Comparison of ENCODE assay signal across 11 mouse cellular contexts in genomic region chr11:32402712-32403111, GRCm38 (mm10). TPM values are rescaled to one million over a fixed set of nuclear protein-coding genes. Genes with fewer than 3 reads are reported as not detected.
DNase-seq lines count a peak whose midpoint lies in the region.
"Had no signal": no experiment of that assay in that cellular context is flagged by ENCODE, and none has a peak within 500 bp of the region (broad histone marks: within the 10 kb centered on the region; RNA-seq: fewer than 3 reads in every experiment).

No protein-coding gene starts in this region.

- DNase-seq in adrenal gland, adult 2 months = peak; percentile 20
- DNase-seq in adrenal gland, adult 8-10 months = no peak
- DNase-seq in 3134 (ENCODE audit: extremely low read depth, insufficient read length, low spot score) = peak; percentile 27
- DNase-seq in frontal cortex, postnatal 36 days (ENCODE audit: low spot score in 2 of 2) = peak; percentile 85 to 90
- peak; percentile 43 to 93 for DNase-seq in left cerebral cortex, adult 8-10 months (ENCODE audit: low spot score in 2 of 2)
- DNase-seq in T-cell, adult 2 months (ENCODE audit: low spot score) = no peak
- no peak for DNase-seq in heart, postnatal 36 days
- no peak for DNase-seq in B cell, adult 2 months
- DNase-seq: cerebellum, postnatal 10 days; heart, adult 18-20 months had no signal

- intact Hi-C loops in heart, postnatal 36 days (cut with DNase I) = no loop called here

RNA-seq across cellular contexts. Expression of gene Ubtd2, which starts 52.5 kb away (rescaled TPM):
- 10 to 100 TPM; 12.2 to 14.4 TPM for total RNA-seq in adrenal gland, adult 2 months (2021)
- polyA plus RNA-seq in adrenal gland, adult 2 months (2012; rRNA removed) = 4.7 and 4.9 TPM in 2 replicates
- total RNA-seq in adrenal gland, adult 8-10 months (2022) = 10 to 100 TPM; 11.5 to 15.9 (median 13.7) TPM
- total RNA-seq in left cerebral cortex, adult 8-10 months (2022) = 10 to 100 TPM; 34.5 to 39.8 (median 38.7) TPM
- 1 to 10 TPM; 4.7 to 7.0 TPM for total RNA-seq in heart, postnatal 36 days (2021)

RNA-seq across cellular contexts. Expression of gene Sh3pxd2b, which starts 55.1 kb away (rescaled TPM):
- 1 to 10 TPM; 5.2 to 7.4 TPM for total RNA-seq in adrenal gland, adult 2 months (2021)
- polyA plus RNA-seq in adrenal gland, adult 2 months (2012; rRNA removed) = 3.0 and 3.4 TPM in 2 replicates
- total RNA-seq in adrenal gland, adult 8-10 months (2022) = 10 to 100 TPM in 2 of 4 experiments, 1 to 10 TPM in 2; 5.6 to 10.8 (median 8.8) TPM
- total RNA-seq in left cerebral cortex, adult 8-10 months (2022) = 10 to 100 TPM in 3 of 4 experiments, 1 to 10 TPM in 1; 9.1 to 12.6 (median 11.9) TPM
- total RNA-seq in heart, postnatal 36 days (2021) = 1 to 10 TPM; 4.5 to 6.0 TPM
- polyA plus RNA-seq: G1E had no signal

Comparison
In these comparisons a context has a peak if more than half of its experiments do, and no peak if none do; other contexts are left out.
1. DNase-seq: peak in adrenal gland, adult 2 months (single experiment), 3134 (single experiment), frontal cortex, postnatal 36 days (2 of 2) and left cerebral cortex, adult 8-10 months (2 of 2); none in adrenal gland, adult 8-10 months (single experiment), T-cell, adult 2 months (single experiment), heart, postnatal 36 days (0 of 2) and B cell, adult 2 months (0 of 2).